ENCODE assay signal across 1 mouse cellular context in genomic region chr9:62348467-62348985, GRCm38 (mm10).
TF ChIP-seq lines count a peak whose summit lies in the region.

No protein-coding gene starts in this region.

TF ChIP-seq in MEL, 35 proteins besides CTCF, POLR2A, EP300 and RAD21 (continued from another document):
- TF ChIP-seq MAX (IDR thresholded peaks at IDR 0.05; ENCODE audit: low read length) (no peak), CHD2 (IDR thresholded peaks at IDR 0.05; ENCODE audit: low read length) (no peak), NELFE (IDR thresholded peaks at IDR 0.05; ENCODE audit: low read depth, low read length) (no peak), ETS1 (IDR thresholded peaks at IDR 0.05; ENCODE audit: low read depth, low read length) (0 out of 2 replicates have a peak, but pooled peaks have one; percentile 9), TAL1 (IDR thresholded peaks at IDR 0.05; ENCODE audit: low read length) (peak; percentile 55), CHD1 (IDR thresholded peaks at IDR 0.05; ENCODE audit: low read depth, low read length) (no peak), GABPA (IDR thresholded peaks at IDR 0.05; ENCODE audit: low read depth, low read length) (no peak)
